Mouse (Mus musculus): ENCODE measurements around the gene Adcy10.

DNA sequence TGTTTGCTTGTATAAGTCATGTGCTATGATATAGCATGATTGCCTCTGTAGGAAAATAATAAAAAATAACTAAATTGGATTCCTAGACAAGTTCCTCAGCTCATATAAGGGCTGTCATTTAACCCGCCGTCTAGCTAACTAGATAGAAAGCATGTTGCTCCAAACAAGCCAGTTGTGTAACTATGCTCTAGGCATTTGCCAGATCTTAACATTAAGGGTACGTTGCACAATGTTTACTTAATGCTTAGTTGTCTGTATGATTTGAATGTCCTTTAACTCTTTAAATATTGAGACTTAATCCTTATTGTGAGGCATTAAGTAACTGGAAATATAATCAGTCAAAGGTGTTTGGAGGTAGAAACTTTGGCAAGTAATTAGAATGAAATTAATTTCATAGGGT, 20.4 kb upstream of the Adcy10 start:
- no peak for TF ChIP-seq POLR2A (IDR thresholded peaks at IDR 0.05; ENCODE audit: insufficient read depth, low read length)
- no peak for TF ChIP-seq EP300 (IDR thresholded peaks at IDR 0.05; ENCODE audit: insufficient read depth, low read depth, low read length)
